Mouse (Mus musculus) heart, postnatal 0 days (tissue): ENCODE measurements around the gene Gm45837.

Experiments
- CTCF ChIP-seq: IDR thresholded peaks from 2 replicates; pipeline ENCODE4 v1.5.1; 2016; ENCODE audit warnings: antibody characterized with exemption, control low read depth, low read depth
- EP300 ChIP-seq: IDR thresholded peaks from 2 replicates; pipeline ENCODE4 v1.6.1; 2016; ENCODE audit warnings: antibody characterized with exemption, low read depth

- no peak for TF ChIP-seq CTCF
- no peak for TF ChIP-seq EP300
These were observed 49.7 kb upstream of the Gm45837 start for GRCm38 (mm10) chr7:101361021-101361420.
